Mouse (Mus musculus) C2C12 (cell line): ENCODE results near the gene Gpr146.

Experiments used
- CEBPB ChIP-seq: IDR thresholded peaks from one replicate; pipeline ENCODE4 v1.6.1; 2011; ENCODE audit warnings: low read depth, mild to moderate bottlenecking, control low read depth, moderate library complexity
- CTCF ChIP-seq: IDR thresholded peaks from one replicate; pipeline ENCODE4 v1.5.1; 2011; ENCODE audit not compliant: control insufficient read depth, insufficient read depth, insufficient read length
- MAX ChIP-seq: IDR thresholded peaks from one replicate; pipeline ENCODE4 v1.6.1; 2011; ENCODE audit warnings: mild to moderate bottlenecking, control low read depth
- MYOD1 ChIP-seq: IDR thresholded peaks from one replicate; pipeline ENCODE4 v1.6.1; 2011; ENCODE audit warnings: low read depth; ENCODE audit not compliant: control insufficient read depth, insufficient read length
- MYOG ChIP-seq: IDR thresholded peaks from one replicate; pipeline ENCODE4 v1.6.1; 2011; ENCODE audit not compliant: control insufficient read depth, insufficient read length; ENCODE audit errors: extremely low read depth
- USF1 ChIP-seq: IDR thresholded peaks from one replicate; pipeline ENCODE4 v1.6.1; 2011; ENCODE audit warnings: low read depth, mild to moderate bottlenecking, control low read depth, moderate library complexity

- TF ChIP-seq USF1 = no peak
- no peak for TF ChIP-seq CTCF
- no peak for TF ChIP-seq MAX
- no peak for TF ChIP-seq MYOG
- TF ChIP-seq MYOD1 = no peak
- no peak for TF ChIP-seq CEBPB
Observed at GRCm38 (mm10) chr5:139387329-139388194, 10.1 kb downstream of the Gpr146 start.
